Mouse (Mus musculus) midbrain, embryonic 10.5 days (tissue): Measurements from ENCODE around the gene Ugt8a. TPM values are rescaled to one million over a fixed set of nuclear protein-coding genes. Genes with fewer than 3 reads are reported as not detected.

Experiments used
- DNase-seq: peaks from one replicate; pipeline ENCODE4 v3.0.0-alpha.2; 2017; ENCODE audit warnings: low spot score
- H3K27ac ChIP-seq: fragments of 300-500 bp; sonication (generic); replicated peaks from 2 replicates; pipeline ENCODE4 v1.5.1; 2016; ENCODE audit warnings: mild to moderate bottlenecking
- H3K27me3 ChIP-seq: fragments of 300-500 bp; sonication (generic); 2 replicates; pipeline ENCODE4 v1.6.1; 2016; ENCODE audit warnings: low read depth, mild to moderate bottlenecking; ENCODE audit not compliant: poor library complexity, severe bottlenecking
- H3K36me3 ChIP-seq: fragments of 300-500 bp; sonication (generic); 2 replicates; pipeline ENCODE4 v1.6.1; 2016; ENCODE audit warnings: mild to moderate bottlenecking, moderate library complexity
- H3K4me1 ChIP-seq: fragments of 300-500 bp; sonication (generic); 2 replicates; pipeline ENCODE4 v1.6.1; 2016
- H3K4me3 ChIP-seq: fragments of 300-500 bp; sonication (generic); 2 replicates; pipeline ENCODE4 v1.5.1; 2016; ENCODE audit warnings: mild to moderate bottlenecking, moderate library complexity
- H3K9me3 ChIP-seq: fragments of 300-500 bp; sonication (generic); replicated peaks from 2 replicates; pipeline ENCODE4 v1.6.1; 2016; ENCODE audit warnings: mild to moderate bottlenecking
- WGBS: fragments of 180-500 bp; shearing (Covaris S2); methylation state at CpG from one replicate; pipeline ENCODE4 v1.1.7; 2016; 5-methylcytosine and 5-hydroxymethylcytosine counted together
- polyA plus RNA-seq: library from polyadenylated mRNA; unstranded; fragments of >200 nt; fragmentation: Nextera tagmentation; extraction: Ambion mirVana; gene quantifications from 2 replicates; pipeline ENCODE4 v1.2.1, GENCODE M21; 2016

Ugt8a gene
- polyA plus RNA-seq, 1 experiment from 2014 or later: 2.7 TPM

DNA sequence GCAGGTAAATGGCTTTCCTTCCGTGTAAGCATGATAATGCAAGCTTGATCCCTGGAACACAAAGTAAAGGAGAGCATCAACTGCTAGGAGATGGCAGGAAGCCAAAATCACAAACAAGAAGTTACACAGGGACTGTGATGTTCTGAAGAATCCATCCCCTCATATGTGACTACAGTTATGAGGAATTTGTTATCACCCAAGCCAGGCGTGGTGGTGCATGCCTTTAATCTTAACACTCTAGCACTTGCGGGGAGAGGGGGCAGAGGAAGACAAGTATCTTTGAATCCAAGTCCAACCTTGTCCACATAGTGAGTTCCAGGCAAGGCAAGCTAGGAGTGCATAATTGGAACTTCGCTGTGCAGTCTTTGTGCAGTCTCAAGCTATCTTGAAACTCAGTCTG lies 110.4 kb downstream of the Ugt8a start:
- no peaks in the 10 kb centered on the region for H3K27me3 ChIP-seq
- 84% methylated on average over 4 of the region's 4 CpGs for WGBS
- H3K4me3 ChIP-seq: no peak overlapping the region

DNA sequence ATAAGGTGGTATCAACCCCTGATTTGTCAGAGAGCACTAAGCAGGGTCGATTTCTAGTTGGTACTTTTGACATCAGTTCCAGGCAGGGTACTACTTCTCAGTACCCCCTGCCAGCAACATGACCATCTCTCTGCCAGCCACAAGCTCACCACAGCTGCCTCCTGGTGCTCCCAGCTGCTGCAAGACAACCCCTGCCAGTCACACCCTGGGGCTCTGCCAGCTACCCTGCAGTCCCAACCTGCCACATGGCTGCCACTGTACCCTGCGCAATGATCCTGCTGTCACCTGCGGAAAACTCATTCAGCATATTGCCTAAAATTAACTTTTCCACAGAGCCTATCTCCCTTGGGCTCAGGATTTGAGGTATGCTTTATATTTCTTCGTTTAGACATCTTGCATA lies 111.2 kb downstream of the Ugt8a start:
- Histone ChIP-seq H3K36me3 (no peaks in the 10 kb centered on the region), H3K4me3 (no peak overlapping the region), H3K27ac (no peak overlapping the region), H3K27me3 (no peaks in the 10 kb centered on the region), H3K9me3 (no peaks in the 10 kb centered on the region), H3K4me1 (no peaks in the 10 kb centered on the region)
- WGBS: 88% methylated on average over 4 of the region's 4 CpGs
- no peak for DNase-seq

More for the DNA sequence above, 110.4 kb downstream of the Ugt8a start:
- DNase-seq: no peak
- no peak overlapping the region for H3K27ac ChIP-seq
- H3K36me3 ChIP-seq: no peaks in the 10 kb centered on the region
- no peaks in the 10 kb centered on the region for H3K4me1 ChIP-seq
- H3K9me3 ChIP-seq: no peaks in the 10 kb centered on the region

DNA sequence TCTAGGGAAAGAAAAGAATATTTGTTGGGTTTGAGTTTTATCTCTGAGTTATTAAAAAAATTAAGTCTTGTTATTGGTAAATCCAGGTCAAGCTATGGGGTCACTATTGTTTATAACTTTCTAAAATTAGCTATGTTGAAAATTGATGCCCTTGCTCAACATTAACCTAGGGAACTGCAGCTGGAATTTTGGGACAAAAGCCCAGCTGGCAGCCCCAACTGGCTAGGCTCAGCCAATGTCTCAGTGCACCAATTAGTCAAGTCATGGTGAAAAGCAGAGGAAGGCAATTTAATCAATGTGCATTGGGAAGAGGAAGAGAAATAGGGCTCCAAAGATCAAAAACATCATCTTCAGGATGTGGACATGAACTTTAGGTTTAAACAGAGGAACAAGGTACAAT lies 118.7 kb downstream of the Ugt8a start:
- Histone ChIP-seq H3K9me3 (no peaks in the 10 kb centered on the region), H3K36me3 (no peaks in the 10 kb centered on the region)

More for the DNA sequence above, 118.7 kb downstream of the Ugt8a start:
- no peak overlapping the region for H3K27ac ChIP-seq
- no peak overlapping the region for H3K4me3 ChIP-seq
- no peak for DNase-seq
- no peaks in the 10 kb centered on the region for H3K27me3 ChIP-seq
- H3K4me1 ChIP-seq: no peaks in the 10 kb centered on the region
